Mouse (Mus musculus) myocyte (in vitro differentiated cells): ENCODE results near the gene Tspyl3. TPM values are rescaled to one million over a fixed set of nuclear protein-coding genes. Genes with fewer than 3 reads are reported as not detected.

Experiments
- H3K27me3 ChIP-seq: one replicate; pipeline ENCODE4 v1.6.1; 2011; ENCODE audit not compliant: control insufficient read depth, insufficient read depth, insufficient read length
- H3K36me3 ChIP-seq: one replicate; pipeline ENCODE4 v1.6.1; 2011; ENCODE audit not compliant: control insufficient read depth, insufficient read depth
- H3K4me2 ChIP-seq: one replicate; pipeline ENCODE4 v1.6.1; 2011; ENCODE audit warnings: low read depth, control low read depth
- H3K4me3 ChIP-seq: one replicate; pipeline ENCODE4 v1.5.1; 2011; ENCODE audit warnings: mild to moderate bottlenecking, control low read depth, moderate library complexity
- H3K79me2 ChIP-seq: one replicate; pipeline ENCODE4 v1.6.1; 2011; ENCODE audit not compliant: control insufficient read depth, insufficient read depth
- H3ac ChIP-seq: one replicate; pipeline ENCODE4 v1.6.1; 2011; ENCODE audit not compliant: control insufficient read depth, insufficient read length
- CEBPB ChIP-seq: IDR thresholded peaks from 2 replicates; pipeline ENCODE4 v1.6.1; 2011; ENCODE audit warnings: mild to moderate bottlenecking, moderate library complexity; ENCODE audit not compliant: poor library complexity, insufficient read depth, severe bottlenecking
- E2F4 ChIP-seq: IDR thresholded peaks from one replicate; pipeline ENCODE4 v1.6.1; 2011; ENCODE audit warnings: mild to moderate bottlenecking, control low read depth, moderate library complexity; ENCODE audit not compliant: insufficient read depth
- MAX ChIP-seq: IDR thresholded peaks from one replicate; pipeline ENCODE4 v1.6.1; 2011; ENCODE audit warnings: low read depth, mild to moderate bottlenecking, control low read depth
- MYOD1 ChIP-seq, 3 experiments: IDR thresholded peaks; one replicate each; pipeline ENCODE4 v1.6.1; 2011; ENCODE audit warnings: control low read depth in 2 of 3, low read depth in 2 of 3, mild to moderate bottlenecking in 2 of 3, moderate library complexity in 1 of 3; ENCODE audit not compliant: insufficient read length in 2 of 3, control insufficient read depth in 1 of 3
- MYOG ChIP-seq, 3 experiments: IDR thresholded peaks; one replicate each; pipeline ENCODE4 v1.6.1; 2011; ENCODE audit warnings: control low read depth in 2 of 3, low read depth in 2 of 3, mild to moderate bottlenecking in 2 of 3; ENCODE audit not compliant: insufficient read length in 2 of 3, control insufficient read depth in 1 of 3, insufficient read depth in 1 of 3
- POLR2A ChIP-seq: IDR thresholded peaks from one replicate; pipeline ENCODE4 v1.6.1; 2011; ENCODE audit warnings: low read depth, mild to moderate bottlenecking, control low read depth, moderate library complexity; ENCODE audit not compliant: insufficient read length
- POLR2AphosphoS2 ChIP-seq: IDR thresholded peaks from one replicate; pipeline ENCODE4 v1.6.1; 2011; ENCODE audit warnings: low read depth, control low read depth; ENCODE audit not compliant: insufficient read length
- REST ChIP-seq: IDR thresholded peaks from one replicate; pipeline ENCODE4 v1.6.1; 2011; ENCODE audit warnings: mild to moderate bottlenecking, control low read depth, moderate library complexity; ENCODE audit not compliant: insufficient read depth, insufficient read length
- SRF ChIP-seq: IDR thresholded peaks from one replicate; pipeline ENCODE4 v1.6.1; 2011; ENCODE audit warnings: low read depth; ENCODE audit not compliant: control insufficient read depth, insufficient read length
- TCF12 ChIP-seq: IDR thresholded peaks from one replicate; pipeline ENCODE4 v1.6.1; 2011; ENCODE audit warnings: mild to moderate bottlenecking, control low read depth; ENCODE audit not compliant: poor library complexity, insufficient read depth, severe bottlenecking
- TCF3 ChIP-seq: IDR thresholded peaks from one replicate; pipeline ENCODE4 v1.6.1; 2011; ENCODE audit warnings: low read depth, control low read depth; ENCODE audit not compliant: insufficient read length
- USF1 ChIP-seq: IDR thresholded peaks from one replicate; pipeline ENCODE4 v1.6.1; 2011; ENCODE audit warnings: low read depth, mild to moderate bottlenecking, control low read depth, moderate library complexity
- polyA plus RNA-seq: library from polyadenylated mRNA; unstranded; fragments of >200 nt; fragmentation: generic; extraction: Trizol; gene quantifications from one replicate; pipeline ENCODE4 v1.2.1, GENCODE M21; 2012; ENCODE audit warnings: missing spikeins

Tspyl3 gene
- polyA plus RNA-seq, 1 experiment: 0.12 TPM

DNA sequence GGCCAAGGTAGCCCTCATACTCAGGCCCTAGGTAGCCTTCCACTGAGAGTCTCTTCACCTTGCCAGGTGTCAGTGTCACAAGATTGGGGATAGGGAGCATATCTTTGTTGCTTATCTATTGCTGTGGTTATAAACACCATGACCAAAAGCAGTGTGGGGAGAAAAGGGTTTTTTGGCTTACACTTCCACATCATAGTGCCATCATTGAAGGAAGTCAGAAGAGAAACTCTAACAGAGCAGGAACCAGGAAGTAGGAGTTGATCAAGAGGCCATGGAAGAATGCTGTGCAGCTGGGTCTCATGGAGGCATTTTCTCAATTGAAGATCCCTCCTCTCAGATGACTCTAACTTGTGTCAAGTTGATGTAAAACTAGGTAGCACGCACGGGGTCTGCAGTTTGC is 17.1 kb downstream of the Tspyl3 start:
- H3K79me2 ChIP-seq: no peaks in the 10 kb centered on the region

DNA sequence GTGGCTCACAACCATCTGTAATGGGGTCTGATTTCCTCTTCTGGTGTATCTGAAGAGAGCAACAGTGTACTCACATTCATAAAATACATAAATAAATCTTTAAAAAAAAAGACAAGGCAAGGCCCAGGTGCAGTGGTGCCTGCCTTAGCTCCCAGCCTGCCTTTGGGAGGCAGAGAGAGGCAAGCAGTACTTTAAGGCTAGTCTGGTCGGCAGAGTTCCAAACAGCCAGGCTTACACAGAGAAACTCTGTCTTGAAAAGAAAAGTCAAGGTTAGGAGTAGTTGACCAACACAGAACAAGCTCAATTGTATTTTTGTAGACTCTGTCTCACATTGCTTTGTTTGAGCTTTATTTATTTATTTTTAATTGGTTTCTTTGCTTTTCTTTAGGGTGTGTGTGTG is 22.5 kb downstream of the Tspyl3 start:
- Histone ChIP-seq H3K4me2 (no peak overlapping the region), H3K27me3 (no peaks in the 10 kb centered on the region), H3ac (no peak overlapping the region), H3K4me3 (no peak overlapping the region), H3K36me3 (peaks cover 21% of the 10 kb centered on the region), H3K79me2 (no peaks in the 10 kb centered on the region)
- TF ChIP-seq POLR2A (no peak), REST (no peak), MAX (no peak), TCF3 (no peak), E2F4 (no peak)

More for the DNA sequence above, 17.1 kb downstream of the Tspyl3 start:
- no peaks in the 10 kb centered on the region for H3K36me3 ChIP-seq
- no peak overlapping the region for H3K4me2 ChIP-seq
- H3ac ChIP-seq: no peak overlapping the region
- no peak overlapping the region for H3K4me3 ChIP-seq
- H3K27me3 ChIP-seq: no peaks in the 10 kb centered on the region
- TF ChIP-seq MYOD1 (IDR thresholded peaks at IDR 0.05; ENCODE audit: control insufficient read depth in 1 of 3, insufficient read length in 2 of 3, low read depth in 2 of 3) (no peak), MYOG (IDR thresholded peaks at IDR 0.05; ENCODE audit: control insufficient read depth in 1 of 3, insufficient read depth in 1 of 3, insufficient read length in 2 of 3, low read depth in 2 of 3) (no peak), TCF3 (no peak), USF1 (no peak), POLR2AphosphoS2 (no peak), CEBPB (no peak), REST (no peak), SRF (no peak), POLR2A (no peak), MAX (no peak), TCF12 (no peak), E2F4 (no peak)

DNA sequence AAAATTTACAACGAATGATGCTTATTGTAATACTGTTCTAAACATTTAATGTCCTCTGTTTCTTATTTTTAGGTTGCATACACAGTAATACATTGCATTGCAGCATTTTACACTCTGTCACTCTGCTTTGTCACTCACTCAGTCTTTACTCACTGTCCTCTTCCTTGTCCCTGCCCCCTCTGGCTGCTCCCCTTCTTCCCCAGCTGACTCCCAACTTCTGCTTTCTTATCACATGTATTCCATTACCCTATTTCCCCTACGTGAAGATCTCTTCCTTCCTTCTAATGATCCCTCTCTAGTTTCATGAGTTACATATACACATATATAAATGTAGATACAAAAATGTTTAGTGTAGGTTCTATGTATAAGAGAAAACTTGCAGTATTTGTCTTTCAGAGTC is 26.1 kb downstream of the Tspyl3 start:
- TF ChIP-seq TCF12 (no peak), TCF3 (no peak), POLR2AphosphoS2 (no peak), REST (no peak), MYOG (IDR thresholded peaks at IDR 0.05; ENCODE audit: control insufficient read depth in 1 of 3, insufficient read depth in 1 of 3, insufficient read length in 2 of 3, low read depth in 2 of 3) (no peak), POLR2A (no peak), MYOD1 (IDR thresholded peaks at IDR 0.05; ENCODE audit: control insufficient read depth in 1 of 3, insufficient read length in 2 of 3, low read depth in 2 of 3) (no peak)
- H3K79me2 ChIP-seq: no peaks in the 10 kb centered on the region

DNA sequence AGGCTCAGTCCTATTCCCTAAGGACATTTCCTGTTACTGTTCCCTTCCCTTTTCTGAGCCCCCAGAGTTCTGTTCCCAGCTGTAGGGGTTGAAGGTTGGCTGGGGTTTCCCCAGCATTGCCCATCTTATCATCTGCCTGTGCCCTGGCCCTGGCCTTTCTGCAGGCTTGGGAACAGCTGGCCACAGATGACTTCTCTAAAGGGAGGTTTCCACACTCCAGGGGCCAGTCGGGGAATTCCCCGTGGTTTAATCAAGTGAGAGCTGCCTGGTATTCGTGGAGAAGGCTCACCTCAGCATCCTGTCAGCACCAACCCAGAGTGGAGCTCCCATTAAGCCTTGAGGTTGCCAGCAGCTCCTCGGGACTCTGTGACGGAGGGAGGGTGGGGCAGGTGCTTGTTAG is 26.8 kb downstream of the Tspyl3 start:
- no peak overlapping the region for H3K4me2 ChIP-seq

More for the DNA sequence above, 26.1 kb downstream of the Tspyl3 start:
- H3K4me3 ChIP-seq: no peak overlapping the region
- H3ac ChIP-seq: no peak overlapping the region
- H3K36me3 ChIP-seq: peaks cover 45% of the 10 kb centered on the region
- no peak overlapping the region for H3K4me2 ChIP-seq
- H3K27me3 ChIP-seq: no peaks in the 10 kb centered on the region

DNA sequence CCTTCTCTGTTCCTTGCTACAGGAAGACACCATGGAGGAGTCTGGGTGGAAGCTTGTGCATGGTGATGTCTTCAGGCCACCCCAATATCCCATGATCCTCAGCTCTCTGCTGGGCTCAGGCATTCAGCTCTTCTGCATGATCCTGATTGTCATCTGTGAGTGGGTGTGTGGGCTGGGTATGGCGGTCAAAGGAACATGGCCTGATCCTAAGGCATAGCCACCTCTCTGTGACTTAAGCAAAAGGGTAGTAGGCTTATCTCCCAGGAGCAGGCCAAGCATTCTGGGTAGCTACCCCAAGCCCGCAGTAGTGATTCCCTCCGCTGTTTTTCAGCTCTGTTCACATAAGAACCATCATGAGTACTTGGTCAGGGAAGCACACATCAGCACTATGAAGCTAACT is 31.0 kb downstream of the Tspyl3 start:
- TF ChIP-seq SRF (no peak), REST (no peak), CEBPB (no peak), TCF3 (no peak), MAX (no peak), USF1 (no peak), POLR2AphosphoS2 (no peak), MYOG (IDR thresholded peaks at IDR 0.05; ENCODE audit: control insufficient read depth in 1 of 3, insufficient read depth in 1 of 3, insufficient read length in 2 of 3, low read depth in 2 of 3) (no peak), MYOD1 (IDR thresholded peaks at IDR 0.05; ENCODE audit: control insufficient read depth in 1 of 3, insufficient read length in 2 of 3, low read depth in 2 of 3) (no peak), TCF12 (no peak), E2F4 (no peak), POLR2A (no peak)
- H3K79me2 ChIP-seq: no peaks in the 10 kb centered on the region
- no peak overlapping the region for H3K4me2 ChIP-seq
- H3K4me3 ChIP-seq: no peak overlapping the region
- no peak overlapping the region for H3ac ChIP-seq
- H3K36me3 ChIP-seq: peaks cover 55% of the 10 kb centered on the region
- no peaks in the 10 kb centered on the region for H3K27me3 ChIP-seq

More for the DNA sequence above, 26.8 kb downstream of the Tspyl3 start:
- Histone ChIP-seq H3K79me2 (no peaks in the 10 kb centered on the region), H3K36me3 (peaks cover 48% of the 10 kb centered on the region), H3K27me3 (no peaks in the 10 kb centered on the region), H3K4me3 (no peak overlapping the region), H3ac (no peak overlapping the region)
- no peak for TF ChIP-seq POLR2AphosphoS2
- TF ChIP-seq SRF: no peak
- TF ChIP-seq CEBPB: no peak

DNA sequence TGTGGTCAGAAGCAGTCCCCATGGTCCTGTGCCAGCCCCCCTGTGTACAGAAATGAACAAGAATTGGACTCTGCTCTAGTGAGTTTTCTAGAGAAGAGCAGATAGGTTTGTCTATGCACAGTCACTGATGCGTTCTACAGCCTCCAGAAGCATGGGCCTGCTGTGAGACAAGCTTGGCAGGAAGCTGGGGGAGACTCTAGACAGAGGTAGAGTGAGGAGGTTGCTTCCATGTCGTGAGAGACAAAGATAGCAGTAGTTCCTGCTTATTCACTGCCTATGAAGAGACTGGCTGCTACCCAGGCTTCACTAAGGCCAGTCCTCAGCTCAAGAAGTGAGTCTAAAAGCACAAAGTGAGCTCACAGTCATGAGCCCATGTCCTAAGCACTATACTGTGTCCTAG is 34.0 kb downstream of the Tspyl3 start:
- Histone ChIP-seq H3K27me3 (no peaks in the 10 kb centered on the region), H3K36me3 (peaks cover 55% of the 10 kb centered on the region), H3K4me3 (no peak overlapping the region), H3K79me2 (no peaks in the 10 kb centered on the region), H3ac (no peak overlapping the region), H3K4me2 (no peak overlapping the region)
- no peak for TF ChIP-seq POLR2AphosphoS2
- no peak for TF ChIP-seq MYOG (IDR thresholded peaks at IDR 0.05; ENCODE audit: control insufficient read depth in 1 of 3, insufficient read depth in 1 of 3, insufficient read length in 2 of 3, low read depth in 2 of 3)
- no peak for TF ChIP-seq TCF3
- TF ChIP-seq MAX: no peak
- TF ChIP-seq SRF: no peak
- no peak for TF ChIP-seq USF1
- no peak for TF ChIP-seq REST
- no peak for TF ChIP-seq MYOD1 (IDR thresholded peaks at IDR 0.05; ENCODE audit: control insufficient read depth in 1 of 3, insufficient read length in 2 of 3, low read depth in 2 of 3)
- no peak for TF ChIP-seq E2F4
- no peak for TF ChIP-seq CEBPB
- no peak for TF ChIP-seq POLR2A
- no peak for TF ChIP-seq TCF12
